Mouse (Mus musculus): ENCODE data around the gene Stab1. TPM values are rescaled to one million over a fixed set of nuclear protein-coding genes. Genes with fewer than 3 reads are reported as not detected.

The Stab1 gene
- polyA plus RNA-seq, 1 experiment from 2014 or later = 13.5 TPM

DNA sequence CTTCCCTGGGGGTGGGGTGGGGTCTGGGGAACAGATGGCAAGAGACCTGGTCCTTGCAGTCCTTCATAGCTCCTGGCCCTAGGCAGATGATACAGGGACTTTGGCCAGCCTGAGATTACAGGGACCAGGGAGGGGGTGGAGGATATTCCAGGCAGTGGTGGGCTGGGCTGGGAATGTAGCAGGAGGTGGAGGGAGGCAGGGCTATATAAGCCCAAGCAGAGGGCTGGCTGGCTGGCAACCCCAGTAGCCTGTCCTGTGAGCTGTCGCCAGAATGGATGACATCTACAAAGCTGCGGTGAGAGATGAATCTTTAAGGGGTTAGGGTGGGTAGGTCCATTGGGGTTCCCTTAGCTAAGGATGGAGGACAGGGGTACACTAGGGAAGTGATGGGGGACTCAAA is 39.6 kb upstream of the Stab1 start, which contains the start of gene Tnnc1:
Tnnc1 (plus strand) TSS at position 229 of the 400 bp plus-strand sequence.
- Histone ChIP-seq H3K4me2 (ENCODE audit: low read length) (peak within 1 kb of the TSS; percentile 72), H3K9ac (ENCODE audit: low read depth, low read length) (peak within 1 kb of the TSS; percentile 95)

DNA sequence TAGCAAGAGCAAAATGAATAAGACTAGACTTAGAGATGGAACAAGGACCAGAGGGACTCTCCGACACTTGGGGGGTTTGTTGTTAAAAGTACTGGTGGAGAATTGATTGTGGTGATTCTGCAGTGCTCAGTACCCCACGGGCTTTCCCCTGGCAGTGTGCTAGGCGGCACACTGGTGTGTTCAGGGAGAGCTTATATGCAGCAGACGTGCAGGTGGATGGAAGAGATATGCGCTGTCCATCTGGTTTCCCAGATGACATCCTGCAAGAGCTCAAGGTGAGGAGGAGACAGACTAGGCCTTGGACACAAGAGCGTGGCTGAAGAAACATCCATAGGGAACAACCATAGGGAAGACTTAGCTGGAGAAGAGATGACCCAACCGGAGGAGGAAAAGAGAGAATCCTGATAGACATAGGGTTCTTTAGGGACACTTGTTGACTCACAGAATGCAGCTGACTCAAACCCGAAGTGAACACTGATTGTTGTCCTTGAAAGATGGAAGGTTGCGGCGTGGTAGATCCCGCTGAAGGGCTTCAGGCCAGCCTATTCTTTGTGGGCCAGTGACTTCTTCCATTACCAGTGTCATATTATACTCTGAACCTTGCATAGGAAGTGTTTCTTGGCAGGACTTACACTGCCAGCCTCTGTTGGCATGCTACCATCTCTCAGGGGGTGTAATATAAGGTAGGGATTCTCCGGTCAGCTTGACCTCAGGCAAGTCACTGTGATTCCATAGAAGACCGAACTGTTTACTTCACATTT is 38.8 kb upstream of the Stab1 start:
- Histone ChIP-seq H3K27ac (ENCODE audit: low read depth, low read length) (peak overlapping the region; percentile 92), H3K9ac (ENCODE audit: low read depth, low read length) (peak overlapping the region; percentile 95), H3K9me3 (ENCODE audit: control insufficient read depth, low read length) (no peaks in the 10 kb centered on the region), H3K27me3 (replicated peaks; ENCODE audit: control insufficient read depth, insufficient read depth, low read length) (no peaks in the 10 kb centered on the region), H3K4me3 (ENCODE audit: low read length) (peak overlapping the region; percentile 72), H3K4me1 (ENCODE audit: control insufficient read depth, insufficient read depth, low read depth, low read length) (peaks cover 20% of the 10 kb centered on the region), H3K36me3 (ENCODE audit: control insufficient read depth, insufficient read depth, low read length) (peaks cover 12% of the 10 kb centered on the region), H3K4me2 (ENCODE audit: low read length) (peak overlapping the region; percentile 72)
- WGBS = 71% methylated on average over 13 of the region's 13 CpGs
- ATAC-seq = peak; percentile 55

More for the DNA sequence above, 39.6 kb upstream of the Stab1 start, which contains the start of gene Tnnc1:
- 69% methylated on average over 2 of the region's 2 CpGs for WGBS
- H3K9me3 ChIP-seq (ENCODE audit: control insufficient read depth, low read length) = no peaks in the 10 kb centered on the region
- H3K27me3 ChIP-seq (replicated peaks; ENCODE audit: control insufficient read depth, insufficient read depth, low read length) = no peaks in the 10 kb centered on the region
- H3K4me3 ChIP-seq (ENCODE audit: low read length) = peak within 1 kb of the TSS; percentile 72
- H3K4me1 ChIP-seq (ENCODE audit: control insufficient read depth, insufficient read depth, low read depth, low read length) = peaks cover 20% of the 10 kb centered on the region
- ATAC-seq = no peak
- H3K36me3 ChIP-seq (ENCODE audit: control insufficient read depth, insufficient read depth, low read length) = peaks cover 6% of the 10 kb centered on the region
- peak within 1 kb of the TSS; percentile 92; the same call in 1 of the 2 replicates for H3K27ac ChIP-seq (ENCODE audit: low read depth, low read length)

DNA sequence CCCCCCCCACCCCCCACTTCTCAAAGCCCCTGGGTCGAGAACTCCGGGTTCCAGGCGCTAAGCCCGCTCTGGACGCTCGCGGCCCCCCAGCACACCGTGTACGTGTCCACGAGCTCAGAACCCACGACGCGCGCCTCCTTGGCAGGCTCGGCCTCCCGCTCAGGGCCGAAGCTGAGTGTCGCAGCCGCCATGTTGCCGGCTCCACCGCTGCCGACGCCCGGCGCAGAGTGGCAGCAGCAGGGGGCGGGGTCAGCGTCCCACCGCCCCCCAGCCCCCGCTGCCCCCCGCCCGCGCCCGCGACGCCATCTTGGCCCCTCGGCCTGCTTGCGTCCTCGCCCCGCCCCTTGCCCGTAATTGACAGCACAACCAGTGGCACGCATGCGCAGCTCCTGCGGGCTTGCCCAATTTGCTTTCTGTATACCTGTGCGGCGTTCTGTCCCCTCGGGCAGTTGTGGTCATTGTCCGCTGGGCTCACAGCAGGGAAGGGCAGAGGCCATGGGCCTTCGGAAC is 38.1 kb upstream of the Stab1 start:
- Histone ChIP-seq H3K4me3 (ENCODE audit: low read length) (peak overlapping the region; percentile 72), H3K4me2 (ENCODE audit: low read length) (peak overlapping the region; percentile 99), H3K9ac (ENCODE audit: low read depth, low read length) (peak overlapping the region; percentile 95), H3K36me3 (ENCODE audit: control insufficient read depth, insufficient read depth, low read length) (peaks cover 19% of the 10 kb centered on the region), H3K27ac (ENCODE audit: low read depth, low read length) (peak overlapping the region; percentile 92), H3K9me3 (ENCODE audit: control insufficient read depth, low read length) (no peaks in the 10 kb centered on the region), H3K4me1 (ENCODE audit: control insufficient read depth, insufficient read depth, low read depth, low read length) (peaks cover 20% of the 10 kb centered on the region), H3K27me3 (replicated peaks; ENCODE audit: control insufficient read depth, insufficient read depth, low read length) (no peaks in the 10 kb centered on the region)
- peak; percentile 74 for ATAC-seq
- WGBS = under 1% methylated on average over 39 of the region's 48 CpGs

DNA sequence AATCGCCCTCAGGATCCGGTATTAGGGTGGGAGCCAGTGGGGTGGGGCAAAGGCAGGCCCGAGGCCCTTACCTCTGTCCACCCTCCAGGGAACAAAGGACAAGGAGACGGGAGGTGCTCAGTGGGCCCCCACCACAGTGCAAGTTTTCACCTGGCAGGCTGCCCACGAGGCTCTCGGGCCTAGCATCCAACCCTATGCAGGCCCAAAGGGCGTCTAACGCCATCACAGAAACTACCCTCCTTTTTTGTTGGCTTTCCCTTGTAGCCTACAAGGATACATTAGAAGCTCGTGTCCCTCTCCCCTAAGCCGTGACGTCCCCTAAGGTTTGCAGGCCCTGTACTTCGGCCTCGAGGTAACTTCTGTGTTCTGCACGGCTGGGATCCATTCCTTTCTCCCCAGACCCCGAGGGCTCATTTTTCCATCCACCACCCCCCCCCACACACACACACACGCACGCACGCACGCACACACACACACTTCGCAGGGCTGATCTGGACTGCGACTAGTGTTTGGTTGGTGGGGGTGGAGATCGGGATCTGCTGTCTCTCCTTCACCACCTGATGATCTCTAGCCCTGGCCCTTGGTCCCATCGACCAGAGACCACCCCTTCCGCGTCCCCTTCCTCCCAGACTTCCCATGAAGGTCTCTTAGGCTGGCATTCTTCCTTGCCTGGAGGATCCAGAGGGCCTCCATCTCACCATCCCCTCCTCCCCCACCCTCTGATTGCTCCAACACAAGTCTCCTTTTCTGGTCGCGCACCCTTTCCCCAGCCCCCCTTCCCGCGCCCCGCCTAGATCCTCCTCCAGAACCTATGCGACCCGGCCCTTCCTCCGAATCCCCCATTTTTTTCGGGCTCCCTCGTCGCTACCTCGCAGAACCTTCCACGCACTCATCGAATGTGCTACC is 37.4 kb upstream of the Stab1 start:
- Histone ChIP-seq H3K27ac (ENCODE audit: low read depth, low read length) (peak overlapping the region; percentile 92), H3K4me2 (ENCODE audit: low read length) (peak overlapping the region; percentile 99), H3K9me3 (ENCODE audit: control insufficient read depth, low read length) (no peaks in the 10 kb centered on the region), H3K27me3 (replicated peaks; ENCODE audit: control insufficient read depth, insufficient read depth, low read length) (no peaks in the 10 kb centered on the region), H3K4me3 (ENCODE audit: low read length) (peak overlapping the region; percentile 72), H3K36me3 (ENCODE audit: control insufficient read depth, insufficient read depth, low read length) (peaks cover 22% of the 10 kb centered on the region), H3K4me1 (ENCODE audit: control insufficient read depth, insufficient read depth, low read depth, low read length) (peaks cover 20% of the 10 kb centered on the region), H3K9ac (ENCODE audit: low read depth, low read length) (peak overlapping the region; percentile 95)
- under 1% methylated on average over 39 of the region's 39 CpGs for WGBS
- peak; percentile 66 for ATAC-seq

DNA sequence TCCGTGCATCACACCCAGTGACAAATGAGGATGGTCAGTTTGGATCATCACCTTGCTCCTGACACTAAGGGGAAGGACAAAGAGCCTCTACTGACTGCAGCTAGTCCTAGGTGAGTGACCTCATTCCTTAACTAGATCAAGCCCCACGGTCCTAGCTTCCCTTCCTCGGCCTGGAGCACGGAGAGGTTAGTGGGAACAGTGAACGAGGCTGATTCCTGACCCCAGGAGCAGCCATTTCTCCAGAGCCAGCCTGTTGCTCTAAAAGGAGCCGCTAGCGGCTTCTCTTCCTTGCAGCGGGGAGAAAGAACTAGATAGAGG is 36.8 kb upstream of the Stab1 start:
- Histone ChIP-seq H3K9me3 (ENCODE audit: control insufficient read depth, low read length) (no peaks in the 10 kb centered on the region), H3K27me3 (replicated peaks; ENCODE audit: control insufficient read depth, insufficient read depth, low read length) (no peaks in the 10 kb centered on the region), H3K9ac (ENCODE audit: low read depth, low read length) (peak overlapping the region; percentile 95), H3K4me3 (ENCODE audit: low read length) (peak overlapping the region; percentile 72), H3K4me2 (ENCODE audit: low read length) (peak overlapping the region; percentile 99), H3K4me1 (ENCODE audit: control insufficient read depth, insufficient read depth, low read depth, low read length) (peaks cover 20% of the 10 kb centered on the region), H3K27ac (ENCODE audit: low read depth, low read length) (peak overlapping the region; percentile 92), H3K36me3 (ENCODE audit: control insufficient read depth, insufficient read depth, low read length) (peaks cover 28% of the 10 kb centered on the region)
- 10% methylated on average over 8 of the region's 8 CpGs for WGBS
- ATAC-seq = 0 out of 2 replicates have a peak, but pooled peaks have one; percentile 7

DNA sequence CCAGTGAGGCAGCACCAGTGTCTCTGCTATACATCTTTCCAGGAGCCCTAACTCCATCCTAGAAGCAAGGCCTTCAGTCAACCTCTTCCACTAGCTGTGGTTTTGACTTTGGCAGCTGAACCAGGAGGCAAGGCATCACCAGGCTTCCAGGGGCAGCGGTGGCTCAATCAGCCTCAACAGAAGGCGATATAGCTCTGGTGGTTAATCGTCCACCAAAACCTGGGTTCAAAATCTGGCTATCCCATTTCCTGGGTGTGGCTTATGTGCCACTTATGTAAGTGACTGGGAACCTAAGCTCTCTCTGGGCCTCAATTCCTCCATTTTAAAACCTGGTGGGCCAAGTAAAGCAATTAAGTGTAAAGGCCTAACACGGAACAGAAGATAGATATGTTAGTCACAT is 36.4 kb upstream of the Stab1 start:
- peaks cover 31% of the 10 kb centered on the region for H3K36me3 ChIP-seq (ENCODE audit: control insufficient read depth, insufficient read depth, low read length)
- peak overlapping the region; percentile 95 for H3K9ac ChIP-seq (ENCODE audit: low read depth, low read length)
- H3K27ac ChIP-seq (ENCODE audit: low read depth, low read length) = no peak overlapping the region
- H3K4me2 ChIP-seq (ENCODE audit: low read length) = peak overlapping the region; percentile 99
- no peaks in the 10 kb centered on the region for H3K27me3 ChIP-seq (replicated peaks; ENCODE audit: control insufficient read depth, insufficient read depth, low read length)
- WGBS = 77% methylated on average over 4 of the region's 4 CpGs
- peaks cover 20% of the 10 kb centered on the region for H3K4me1 ChIP-seq (ENCODE audit: control insufficient read depth, insufficient read depth, low read depth, low read length)
- peak overlapping the region; percentile 72 for H3K4me3 ChIP-seq (ENCODE audit: low read length)
- ATAC-seq = no peak
- no peaks in the 10 kb centered on the region for H3K9me3 ChIP-seq (ENCODE audit: control insufficient read depth, low read length)

DNA sequence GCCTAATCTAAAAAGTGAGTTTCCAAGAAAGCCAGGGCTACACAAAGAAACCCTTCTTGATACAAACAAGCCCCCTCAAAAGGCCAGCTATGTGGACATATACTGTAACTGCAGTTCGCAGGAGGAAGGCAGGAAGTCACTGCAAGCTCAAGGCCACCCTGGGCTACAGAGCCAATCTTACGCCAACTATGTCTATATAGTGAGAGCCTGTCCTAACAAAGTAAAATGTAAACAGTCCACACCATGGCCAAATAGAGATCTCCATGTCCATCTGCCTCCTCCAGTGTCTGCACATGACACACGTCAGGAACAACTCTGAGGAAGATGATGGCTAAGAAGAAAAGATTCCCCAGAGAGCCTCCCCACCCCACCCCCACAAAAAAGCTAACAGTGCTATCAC is 31.6 kb upstream of the Stab1 start:
- H3K27me3 ChIP-seq (replicated peaks; ENCODE audit: control insufficient read depth, insufficient read depth, low read length) = no peaks in the 10 kb centered on the region
- peaks cover 13% of the 10 kb centered on the region for H3K4me1 ChIP-seq (ENCODE audit: control insufficient read depth, insufficient read depth, low read depth, low read length)
- H3K9ac ChIP-seq (ENCODE audit: low read depth, low read length) = no peak overlapping the region
- H3K9me3 ChIP-seq (ENCODE audit: control insufficient read depth, low read length) = no peaks in the 10 kb centered on the region
- H3K36me3 ChIP-seq (ENCODE audit: control insufficient read depth, insufficient read depth, low read length) = peaks cover 47% of the 10 kb centered on the region
- H3K4me2 ChIP-seq (ENCODE audit: low read length) = no peak overlapping the region
- no peak for ATAC-seq
- WGBS = 82% methylated on average over 3 of the region's 3 CpGs
- no peak overlapping the region for H3K27ac ChIP-seq (ENCODE audit: low read depth, low read length)
- no peak overlapping the region for H3K4me3 ChIP-seq (ENCODE audit: low read length)

DNA sequence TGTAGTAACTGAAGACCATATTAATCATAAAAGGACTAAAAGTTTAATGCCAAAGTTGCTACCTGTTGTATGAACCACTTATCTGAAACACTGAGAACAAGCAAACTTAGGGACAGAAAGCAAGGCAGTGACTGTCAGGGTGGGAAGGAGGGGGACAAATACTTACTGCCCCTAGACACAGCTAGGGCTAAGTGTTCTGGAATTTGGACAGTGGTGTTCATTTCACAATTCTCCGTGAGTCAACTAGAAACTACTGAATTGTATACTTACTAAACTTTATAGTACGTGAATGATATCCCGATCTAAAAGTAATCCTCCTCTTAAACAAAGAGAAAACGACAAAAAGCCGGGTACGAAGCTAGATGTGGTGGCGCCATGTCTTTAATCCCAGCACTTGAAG is 31.2 kb upstream of the Stab1 start:
- ATAC-seq = no peak

More for the DNA sequence above, 31.2 kb upstream of the Stab1 start:
- peaks cover 12% of the 10 kb centered on the region for H3K4me1 ChIP-seq (ENCODE audit: control insufficient read depth, insufficient read depth, low read depth, low read length)
- no peaks in the 10 kb centered on the region for H3K27me3 ChIP-seq (replicated peaks; ENCODE audit: control insufficient read depth, insufficient read depth, low read length)
- H3K4me3 ChIP-seq (ENCODE audit: low read length) = no peak overlapping the region
- H3K9ac ChIP-seq (ENCODE audit: low read depth, low read length) = no peak overlapping the region
- H3K4me2 ChIP-seq (ENCODE audit: low read length) = no peak overlapping the region
- H3K36me3 ChIP-seq (ENCODE audit: control insufficient read depth, insufficient read depth, low read length) = peaks cover 49% of the 10 kb centered on the region
- H3K27ac ChIP-seq (ENCODE audit: low read depth, low read length) = no peak overlapping the region
- WGBS = 95% methylated on average over 7 of the region's 7 CpGs
- no peaks in the 10 kb centered on the region for H3K9me3 ChIP-seq (ENCODE audit: control insufficient read depth, low read length)
